Mouse (Mus musculus): ENCODE data around the gene Slc38a7. TPM values are rescaled to one million over a fixed set of nuclear protein-coding genes. Genes with fewer than 3 reads are reported as not detected.
A peak's percentile ranks its signal among the peaks of the same experiment; 100 is the strongest.

Slc38a7 gene
- 25.4 and 26.4 TPM in 2 replicates for polyA plus RNA-seq (2012; rRNA removed)

- Histone ChIP-seq H3K27ac (ENCODE audit: insufficient read depth, low read length) (no peak within 1 kb of the TSS), H3K4me1 (ENCODE audit: control insufficient read depth, insufficient read depth, low read length) (peaks cover 6% of the 10 kb centered on the region; the same call in 1 of the 2 replicates), H3K27me3 (ENCODE audit: control insufficient read depth, insufficient read depth, low read length) (no peaks in the 10 kb centered on the region), H3K4me3 (replicated peaks; ENCODE audit: insufficient read depth, low read depth, low read length) (peak within 1 kb of the TSS; percentile 84)
- DNase-seq: peak; percentile 74 to 87
- 11% methylated on average over 22 of the region's 22 CpGs for WGBS
- peak; percentile 50; the same call in 1 of the 2 replicates for TF ChIP-seq POLR2A (IDR thresholded peaks at IDR 0.05; ENCODE audit: borderline replicate concordance, insufficient read depth, low read length)
- TF ChIP-seq CTCF (IDR thresholded peaks at IDR 0.05; ENCODE audit: borderline replicate concordance, insufficient read depth, low read depth, low read length): no peak
Measured at GRCm38 (mm10) chr8:95853102-95853843, at the start of gene Slc38a7. Slc38a7 (minus strand) TSS chr8:95853539.

GRCm38 (mm10) chr8:95901864-95902263 is 48.5 kb upstream of the Slc38a7 start:
- no peak for DNase-seq
- WGBS: 33% methylated on average over 7 of the region's 7 CpGs
- Histone ChIP-seq H3K27ac (ENCODE audit: insufficient read depth, low read length) (no peak overlapping the region), H3K27me3 (ENCODE audit: control insufficient read depth, insufficient read depth, low read length) (no peaks in the 10 kb centered on the region), H3K4me3 (replicated peaks; ENCODE audit: insufficient read depth, low read depth, low read length) (no peak overlapping the region), H3K4me1 (ENCODE audit: control insufficient read depth, insufficient read depth, low read length) (peaks cover 5% of the 10 kb centered on the region; the same call in 1 of the 2 replicates)
- TF ChIP-seq POLR2A (IDR thresholded peaks at IDR 0.05; ENCODE audit: borderline replicate concordance, insufficient read depth, low read length): no peak
- TF ChIP-seq CTCF (IDR thresholded peaks at IDR 0.05; ENCODE audit: borderline replicate concordance, insufficient read depth, low read depth, low read length): no peak

- no peak overlapping the region for H3K27ac ChIP-seq (ENCODE audit: insufficient read depth, low read length)
- H3K4me1 ChIP-seq (ENCODE audit: control insufficient read depth, insufficient read depth, low read length): no peaks in the 10 kb centered on the region
- 59% methylated on average over 5 of the region's 5 CpGs for WGBS
Measured at GRCm38 (mm10) chr8:95893701-95894100, 40.4 kb upstream of the Slc38a7 start.

GRCm38 (mm10) chr8:95888285-95889136 is 35.2 kb upstream of the Slc38a7 start, which contains the start of gene Got2:
Got2 (minus strand) TSS chr8:95888547.
- H3K27me3 ChIP-seq (ENCODE audit: control insufficient read depth, insufficient read depth, low read length): no peaks in the 10 kb centered on the region
- peak within 1 kb of the TSS; percentile 58 for H3K27ac ChIP-seq (ENCODE audit: insufficient read depth, low read length)
- peak within 1 kb of the TSS; percentile 90 for H3K4me3 ChIP-seq (replicated peaks; ENCODE audit: insufficient read depth, low read depth, low read length)
- DNase-seq: peak; percentile 92 to 96
- H3K4me1 ChIP-seq (ENCODE audit: control insufficient read depth, insufficient read depth, low read length): no peaks in the 10 kb centered on the region; the same call in 1 of the 2 replicates
- 0 out of 2 replicates have a peak, but pooled peaks have one; percentile 44 for TF ChIP-seq POLR2A (IDR thresholded peaks at IDR 0.05; ENCODE audit: borderline replicate concordance, insufficient read depth, low read length)
- TF ChIP-seq CTCF (IDR thresholded peaks at IDR 0.05; ENCODE audit: borderline replicate concordance, insufficient read depth, low read depth, low read length): peak; percentile 86
- WGBS: 8% methylated on average over 31 of the region's 31 CpGs

More at GRCm38 (mm10) chr8:95893701-95894100, 40.4 kb upstream of the Slc38a7 start:
- TF ChIP-seq CTCF (IDR thresholded peaks at IDR 0.05; ENCODE audit: borderline replicate concordance, insufficient read depth, low read depth, low read length) (no peak), POLR2A (IDR thresholded peaks at IDR 0.05; ENCODE audit: borderline replicate concordance, insufficient read depth, low read length) (no peak)
- no peak overlapping the region for H3K4me3 ChIP-seq (replicated peaks; ENCODE audit: insufficient read depth, low read depth, low read length)
- no peaks in the 10 kb centered on the region for H3K27me3 ChIP-seq (ENCODE audit: control insufficient read depth, insufficient read depth, low read length)
- DNase-seq: no peak

GRCm38 (mm10) chr8:95887578-95888284 is 34.4 kb upstream of the Slc38a7 start:
- peak overlapping the region; percentile 90 for H3K4me3 ChIP-seq (replicated peaks; ENCODE audit: insufficient read depth, low read depth, low read length)
- under 1% methylated on average over 38 of the region's 38 CpGs for WGBS
- H3K27ac ChIP-seq (ENCODE audit: insufficient read depth, low read length): peak overlapping the region; percentile 41
- DNase-seq: peak; percentile 88
- TF ChIP-seq POLR2A (IDR thresholded peaks at IDR 0.05; ENCODE audit: borderline replicate concordance, insufficient read depth, low read length): 0 out of 2 replicates have a peak, but pooled peaks have one; percentile 21
- no peak for TF ChIP-seq CTCF (IDR thresholded peaks at IDR 0.05; ENCODE audit: borderline replicate concordance, insufficient read depth, low read depth, low read length)
- H3K4me1 ChIP-seq (ENCODE audit: control insufficient read depth, insufficient read depth, low read length): no peaks in the 10 kb centered on the region; the same call in 1 of the 2 replicates
- H3K27me3 ChIP-seq (ENCODE audit: control insufficient read depth, insufficient read depth, low read length): no peaks in the 10 kb centered on the region

- no peaks in the 10 kb centered on the region; the same call in 1 of the 2 replicates for H3K4me1 ChIP-seq (ENCODE audit: control insufficient read depth, insufficient read depth, low read length)
- TF ChIP-seq CTCF (IDR thresholded peaks at IDR 0.05; ENCODE audit: borderline replicate concordance, insufficient read depth, low read depth, low read length) (no peak), POLR2A (IDR thresholded peaks at IDR 0.05; ENCODE audit: borderline replicate concordance, insufficient read depth, low read length) (no peak)
- H3K27me3 ChIP-seq (ENCODE audit: control insufficient read depth, insufficient read depth, low read length): no peaks in the 10 kb centered on the region
- peak; percentile 47 to 56 for DNase-seq
- peak overlapping the region; percentile 90 for H3K4me3 ChIP-seq (replicated peaks; ENCODE audit: insufficient read depth, low read depth, low read length)
- WGBS: 36% methylated on average over 17 of the region's 17 CpGs
- H3K27ac ChIP-seq (ENCODE audit: insufficient read depth, low read length): peak overlapping the region; percentile 24; the same call in 1 of the 2 replicates
Measured at GRCm38 (mm10) chr8:95886647-95887577, 33.6 kb upstream of the Slc38a7 start.

All from cerebellum, adult 2 months (tissue).